Mouse (Mus musculus) adrenal gland (tissue): ENCODE data around the gene Gpr22.

Experiments used
- intact Hi-C: fragments of 180-260 bp; cut with DNase I; formaldehyde crosslinking; loops from one replicate; pipeline ENCODE4 v1.15.1; 2025

The Gpr22 gene

GRCm38 (mm10) chr12:31686679-31687078 is 27.1 kb downstream of the Gpr22 start:
- intact Hi-C loops = no loop called here

- intact Hi-C loops = no loop called here
Observed at GRCm38 (mm10) chr12:31667187-31667586, 46.6 kb downstream of the Gpr22 start.

- intact Hi-C loops = no loop called here
Observed at GRCm38 (mm10) chr12:31665999-31666398, 47.7 kb downstream of the Gpr22 start.
